Mouse (Mus musculus) heart, postnatal 0 days (tissue): ENCODE results near the gene Pde4d. TPM values are rescaled to one million over a fixed set of nuclear protein-coding genes. Genes with fewer than 3 reads are reported as not detected.

ENCODE experiments used
- ATAC-seq: fragments of 200-750 bp; cut with Nextera tagmentation; 2 replicates; pipeline ENCODE4 v1.8.0; 2017; ENCODE audit warnings: low read depth, moderate number of reproducible peaks, moderate library complexity; ENCODE audit not compliant: insufficient read depth
- DNase-seq: peaks from one replicate; pipeline ENCODE4 v3.0.0-alpha.2; 2016; ENCODE audit warnings: low spot score
- H3K27ac ChIP-seq: fragments of 300-500 bp; sonication (generic); 2 replicates; pipeline ENCODE4 v1.5.1; 2014; ENCODE audit warnings: low read depth, mild to moderate bottlenecking
- H3K27me3 ChIP-seq: fragments of 300-500 bp; sonication (generic); 2 replicates; pipeline ENCODE4 v1.6.1; 2014; ENCODE audit warnings: low read length, mixed read lengths; ENCODE audit not compliant: control insufficient read depth, insufficient read depth
- H3K36me3 ChIP-seq: fragments of 300-500 bp; sonication (generic); replicated peaks from 2 replicates; pipeline ENCODE4 v1.6.1; 2014; ENCODE audit warnings: low read length, mixed read lengths; ENCODE audit not compliant: control insufficient read depth, insufficient read depth
- H3K4me1 ChIP-seq: fragments of 300-500 bp; sonication (generic); 2 replicates; pipeline ENCODE4 v1.6.1; 2014; ENCODE audit warnings: antibody characterized with exemption; ENCODE audit not compliant: control insufficient read depth, insufficient read depth
- H3K4me2 ChIP-seq: fragments of 300-500 bp; sonication (generic); 2 replicates; pipeline ENCODE4 v1.6.1; 2014; ENCODE audit warnings: low read depth, mild to moderate bottlenecking, low read length, moderate library complexity
- H3K4me3 ChIP-seq: fragments of 300-500 bp; sonication (generic); 2 replicates; pipeline ENCODE4 v1.5.1; 2014; ENCODE audit warnings: low read depth, low read length
- H3K9ac ChIP-seq: fragments of 300-500 bp; sonication (generic); replicated peaks from 2 replicates; pipeline ENCODE4 v1.6.1; 2014; ENCODE audit warnings: low read depth, low read length, mixed read lengths
- H3K9me3 ChIP-seq: fragments of 300-500 bp; sonication (generic); replicated peaks from 2 replicates; pipeline ENCODE4 v1.6.1; 2016; ENCODE audit warnings: low read length; ENCODE audit not compliant: control insufficient read depth
- CTCF ChIP-seq: IDR thresholded peaks from 2 replicates; pipeline ENCODE4 v1.5.1; 2016; ENCODE audit warnings: antibody characterized with exemption, control low read depth, low read depth
- EP300 ChIP-seq: IDR thresholded peaks from 2 replicates; pipeline ENCODE4 v1.6.1; 2016; ENCODE audit warnings: antibody characterized with exemption, low read depth
- WGBS: fragments of 180-500 bp; shearing (Covaris S2); extraction: QIAGEN DNeasy Blood & Tissue Kit; methylation state at CpG from one replicate; pipeline ENCODE4 v1.1.7; 2014; 5-methylcytosine and 5-hydroxymethylcytosine counted together
- polyA plus RNA-seq: library from polyadenylated mRNA; unstranded; fragments of >200 nt; fragmentation: Nextera tagmentation; extraction: Ambion mirVana; gene quantifications from 2 replicates; pipeline ENCODE4 v1.2.1, GENCODE M21; 2015
- total RNA-seq: library from RNA; depleted of rRNA; stranded (reverse); fragments of >200 nt; gene quantifications from 2 replicates; pipeline ENCODE4 v1.2.3, GENCODE M21; 2014; ENCODE audit warnings: low replicate concordance

Gene Pde4d
- total and polyA plus RNA-seq, 2 experiments from 2014 or later = 21.9 to 58.0 TPM

DNA sequence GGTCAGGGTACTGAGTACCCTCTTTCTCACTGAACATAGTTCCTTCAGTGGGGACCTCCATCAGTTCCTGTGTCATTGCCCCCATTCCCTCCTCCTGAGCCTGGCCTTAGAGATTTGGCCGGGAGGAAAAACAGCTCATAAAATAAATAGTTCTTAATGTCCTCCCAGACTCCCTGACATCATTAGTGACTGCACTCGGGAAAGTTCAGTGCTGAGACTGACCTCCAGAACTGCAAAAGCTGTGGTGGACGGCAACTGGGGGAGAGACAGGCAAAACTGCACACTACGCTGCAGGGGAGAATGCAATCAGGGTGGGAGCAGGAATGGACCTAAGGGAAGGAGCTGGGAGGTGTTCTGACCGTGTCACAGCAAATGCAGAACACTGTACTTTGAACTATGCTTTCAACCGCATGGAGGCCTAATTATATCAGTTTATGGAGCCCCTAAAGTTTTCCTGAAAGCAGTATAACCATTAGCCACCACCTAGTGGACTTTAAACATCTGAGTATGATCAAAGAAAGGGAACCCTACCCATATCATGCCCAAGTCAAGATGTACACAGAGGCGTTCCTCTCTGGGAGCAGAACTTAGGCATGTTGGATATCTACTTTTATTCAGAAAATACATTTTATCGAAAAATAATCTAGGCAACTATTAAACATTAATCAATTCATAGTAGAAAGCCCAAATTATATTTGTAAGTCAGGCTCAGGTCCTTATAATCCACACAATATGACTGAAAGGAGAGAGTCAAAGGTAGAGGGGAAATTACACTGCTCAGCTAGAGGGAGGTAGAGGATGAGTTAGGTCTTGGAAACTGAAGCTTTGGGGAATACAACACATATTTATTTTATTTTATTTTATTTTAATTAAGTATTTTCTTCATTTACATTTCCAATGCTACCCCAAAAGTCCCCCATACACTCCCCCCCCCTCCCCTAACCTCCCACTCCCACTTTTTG, 618.8 kb downstream of the Pde4d start:
- H3K27ac ChIP-seq = no peak overlapping the region
- H3K4me2 ChIP-seq = no peak overlapping the region
- no peak for TF ChIP-seq CTCF
- no peak for TF ChIP-seq EP300
- H3K9ac ChIP-seq = no peak overlapping the region
- WGBS = 67% methylated on average over 8 of the region's 8 CpGs
- no peaks in the 10 kb centered on the region for H3K4me1 ChIP-seq
- no peaks in the 10 kb centered on the region for H3K9me3 ChIP-seq
- ATAC-seq = no peak
- no peak overlapping the region for H3K4me3 ChIP-seq
- H3K36me3 ChIP-seq = no peaks in the 10 kb centered on the region
- no peak for DNase-seq
- H3K27me3 ChIP-seq = no peaks in the 10 kb centered on the region

- Histone ChIP-seq H3K4me3 (no peak overlapping the region), H3K27ac (no peak overlapping the region), H3K9ac (no peak overlapping the region), H3K27me3 (no peaks in the 10 kb centered on the region), H3K36me3 (no peaks in the 10 kb centered on the region), H3K9me3 (no peaks in the 10 kb centered on the region), H3K4me1 (no peaks in the 10 kb centered on the region), H3K4me2 (no peak overlapping the region)
- ATAC-seq (no peak), DNase-seq (no peak)
- TF ChIP-seq CTCF (no peak), EP300 (no peak)
- 38% methylated on average over 2 of the region's 2 CpGs for WGBS
Observed at GRCm38 (mm10) chr13:109073371-109073770, 623.6 kb downstream of the Pde4d start.

DNA sequence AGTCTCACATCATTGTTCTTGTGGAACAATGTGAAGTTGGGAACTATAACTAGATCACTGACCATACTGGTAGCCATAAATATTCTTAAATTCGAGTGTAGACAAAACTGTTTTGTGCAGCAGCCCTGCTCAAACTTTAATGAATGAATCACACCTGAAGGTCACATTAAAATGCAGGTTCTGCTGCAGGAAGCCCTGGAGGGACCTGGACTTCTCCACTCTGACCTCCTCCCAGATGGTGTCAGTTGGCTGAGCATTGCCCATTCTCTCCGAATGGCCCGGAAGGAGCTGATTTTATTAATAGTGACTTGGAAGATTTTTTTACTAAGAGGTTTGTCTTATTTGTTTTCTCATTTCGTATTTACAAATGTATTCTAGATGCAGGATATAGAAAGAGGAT, 624.3 kb downstream of the Pde4d start:
- ATAC-seq = no peak
- H3K4me3 ChIP-seq = no peak overlapping the region
- no peaks in the 10 kb centered on the region for H3K4me1 ChIP-seq
- no peak overlapping the region for H3K4me2 ChIP-seq
- TF ChIP-seq CTCF (no peak), EP300 (no peak)
- no peaks in the 10 kb centered on the region for H3K9me3 ChIP-seq
- H3K27ac ChIP-seq = no peak overlapping the region
- no peaks in the 10 kb centered on the region for H3K36me3 ChIP-seq
- WGBS = 52% methylated on average over 4 of the region's 4 CpGs
- no peak for DNase-seq
- no peak overlapping the region for H3K9ac ChIP-seq
- H3K27me3 ChIP-seq = no peaks in the 10 kb centered on the region

- TF ChIP-seq CTCF (no peak), EP300 (no peak)
- Histone ChIP-seq H3K27me3 (no peaks in the 10 kb centered on the region), H3K4me3 (no peak overlapping the region), H3K4me2 (no peak overlapping the region), H3K4me1 (no peaks in the 10 kb centered on the region), H3K27ac (no peak overlapping the region), H3K36me3 (no peaks in the 10 kb centered on the region), H3K9me3 (no peaks in the 10 kb centered on the region), H3K9ac (no peak overlapping the region)
- 84% methylated on average over 3 of the region's 3 CpGs for WGBS
- ATAC-seq (no peak), DNase-seq (no peak)
Observed at GRCm38 (mm10) chr13:109092654-109093053, 642.9 kb downstream of the Pde4d start.

- no peak overlapping the region for H3K4me2 ChIP-seq
- no peak for TF ChIP-seq EP300
- TF ChIP-seq CTCF = no peak
- WGBS = 59% methylated on average over 2 of the region's 2 CpGs
- no peaks in the 10 kb centered on the region for H3K36me3 ChIP-seq
- no peak overlapping the region for H3K9ac ChIP-seq
- H3K27ac ChIP-seq = no peak overlapping the region
- no peaks in the 10 kb centered on the region for H3K9me3 ChIP-seq
- no peak for ATAC-seq
- no peaks in the 10 kb centered on the region for H3K4me1 ChIP-seq
- H3K27me3 ChIP-seq = no peaks in the 10 kb centered on the region
- no peak for DNase-seq
- H3K4me3 ChIP-seq = no peak overlapping the region
Observed at GRCm38 (mm10) chr13:109096654-109097053, 646.9 kb downstream of the Pde4d start.

GRCm38 (mm10) chr13:109116004-109116341, 666.2 kb downstream of the Pde4d start:
- no peak overlapping the region for H3K9ac ChIP-seq
- no peak overlapping the region for H3K27ac ChIP-seq
- peaks cover 9% of the 10 kb centered on the region for H3K4me1 ChIP-seq
- 0% methylated on average over 8 of the region's 8 CpGs for WGBS
- peak overlapping the region; percentile 51 for H3K4me3 ChIP-seq
- peak; percentile 60 for DNase-seq
- no peak for TF ChIP-seq CTCF
- TF ChIP-seq EP300 = no peak
- peak overlapping the region; percentile 68 for H3K4me2 ChIP-seq
- ATAC-seq = peak; percentile 64; the same call in 1 of the 2 replicates
- no peaks in the 10 kb centered on the region for H3K9me3 ChIP-seq
- H3K36me3 ChIP-seq = no peaks in the 10 kb centered on the region
- H3K27me3 ChIP-seq = peaks cover 37% of the 10 kb centered on the region
